Mouse (Mus musculus) testis, postnatal 10 days (tissue): Measurements from ENCODE around the gene Ccp110.

Source experiments
- DNase-seq: peaks from one replicate; pipeline ENCODE4 v3.0.0; 2021; ENCODE audit warnings: low spot score

Gene Ccp110

GRCm38 (mm10) chr7:118728846-118729587 lies 16.7 kb downstream of the Ccp110 start:
- no peak for DNase-seq

GRCm38 (mm10) chr7:118731781-118732180 lies 19.4 kb downstream of the Ccp110 start:
- no peak for DNase-seq

- no peak for DNase-seq
Measured at GRCm38 (mm10) chr7:118733225-118733624, 20.9 kb downstream of the Ccp110 start.

- no peak for DNase-seq
Measured at GRCm38 (mm10) chr7:118738730-118739129, 26.4 kb downstream of the Ccp110 start.

GRCm38 (mm10) chr7:118739975-118740531 lies 27.7 kb downstream of the Ccp110 start, which contains the start of gene Vps35l:
Gene Vps35l, plus strand, starts transcription at chr7:118740226.
- peak; percentile 83 for DNase-seq

- peak; percentile 98 for DNase-seq
Measured at GRCm38 (mm10) chr7:118740532-118741338, 28.4 kb downstream of the Ccp110 start.

- DNase-seq = no peak
Measured at GRCm38 (mm10) chr7:118742278-118742677, 29.9 kb downstream of the Ccp110 start.

- no peak for DNase-seq
Measured at GRCm38 (mm10) chr7:118744766-118745165, 32.4 kb downstream of the Ccp110 start.

GRCm38 (mm10) chr7:118747891-118748672 lies 35.7 kb downstream of the Ccp110 start:
- DNase-seq = no peak

- DNase-seq = no peak
Measured at GRCm38 (mm10) chr7:118749706-118750105, 37.4 kb downstream of the Ccp110 start.

GRCm38 (mm10) chr7:118751625-118752024 lies 39.3 kb downstream of the Ccp110 start:
- DNase-seq = no peak

GRCm38 (mm10) chr7:118755756-118756155 lies 43.4 kb downstream of the Ccp110 start:
- DNase-seq = no peak

GRCm38 (mm10) chr7:118756490-118757265 lies 44.3 kb downstream of the Ccp110 start:
- no peak for DNase-seq

- DNase-seq = no peak
Measured at GRCm38 (mm10) chr7:118758369-118758768, 46.0 kb downstream of the Ccp110 start.

- no peak for DNase-seq
Measured at GRCm38 (mm10) chr7:118759372-118759771, 47.0 kb downstream of the Ccp110 start.

GRCm38 (mm10) chr7:118763939-118764338 lies 51.6 kb downstream of the Ccp110 start:
- DNase-seq = no peak

GRCm38 (mm10) chr7:118764725-118765124 lies 52.4 kb downstream of the Ccp110 start:
- DNase-seq = no peak

GRCm38 (mm10) chr7:118765604-118766003 lies 53.3 kb downstream of the Ccp110 start:
- no peak for DNase-seq

- DNase-seq = peak; percentile 81
Measured at GRCm38 (mm10) chr7:118766119-118766833, 53.9 kb downstream of the Ccp110 start.

GRCm38 (mm10) chr7:118766834-118767224 lies 54.5 kb downstream of the Ccp110 start:
- DNase-seq = no peak

- no peak for DNase-seq
Measured at GRCm38 (mm10) chr7:118769208-118769607, 56.9 kb downstream of the Ccp110 start.
